Mouse (Mus musculus): Measurements from ENCODE around the gene Dcbld1. TPM values are rescaled to one million over a fixed set of nuclear protein-coding genes. Genes with fewer than 3 reads are reported as not detected.

Dcbld1 gene
- polyA plus RNA-seq, 1 experiment from 2014 or later: 34.1 TPM

GRCm38 (mm10) chr10:52232196-52233176 is 933 bp upstream of the Dcbld1 start:
- Histone ChIP-seq H3K36me3 (ENCODE audit: control insufficient read depth, insufficient read depth, low read length) (no peaks in the 10 kb centered on the region), H3K9me3 (ENCODE audit: control insufficient read depth, low read length) (no peaks in the 10 kb centered on the region), H3K4me2 (ENCODE audit: low read length) (peak overlapping the region; percentile 66), H3K4me3 (ENCODE audit: low read depth, low read length) (peak overlapping the region; percentile 76), H3K4me1 (replicated peaks; ENCODE audit: control insufficient read depth, insufficient read depth, low read length) (peaks cover 5% of the 10 kb centered on the region), H3K9ac (ENCODE audit: low read length) (no peak overlapping the region), H3K27ac (ENCODE audit: low read depth) (peak overlapping the region; percentile 58), H3K27me3 (replicated peaks; ENCODE audit: control insufficient read depth, insufficient read depth, low read length) (no peaks in the 10 kb centered on the region)
- DNase-seq (ENCODE audit: low spot score) (peak; percentile 76), ATAC-seq (replicated peaks; ENCODE audit: low FRiP score, low TSS enrichment, low read depth) (peak; percentile 73)
- 7% methylated on average over 21 of the region's 21 CpGs for WGBS

- Histone ChIP-seq H3K4me3 (ENCODE audit: low read depth, low read length) (peak overlapping the region; percentile 76), H3K36me3 (ENCODE audit: control insufficient read depth, insufficient read depth, low read length) (no peaks in the 10 kb centered on the region), H3K27me3 (replicated peaks; ENCODE audit: control insufficient read depth, insufficient read depth, low read length) (no peaks in the 10 kb centered on the region), H3K9me3 (ENCODE audit: control insufficient read depth, low read length) (no peaks in the 10 kb centered on the region), H3K4me2 (ENCODE audit: low read length) (peak overlapping the region; percentile 66), H3K9ac (ENCODE audit: low read length) (peak overlapping the region; percentile 76), H3K27ac (ENCODE audit: low read depth) (peak overlapping the region; percentile 78), H3K4me1 (replicated peaks; ENCODE audit: control insufficient read depth, insufficient read depth, low read length) (peaks cover 5% of the 10 kb centered on the region)
- DNase-seq (ENCODE audit: low spot score) (peak; percentile 83), ATAC-seq (replicated peaks; ENCODE audit: low FRiP score, low TSS enrichment, low read depth) (peak; percentile 24; the same call in 1 of the 2 replicates)
- under 1% methylated on average over 40 of the region's 40 CpGs for WGBS
Observed at GRCm38 (mm10) chr10:52233969-52234653, 692 bp downstream of the Dcbld1 start.

- Histone ChIP-seq H3K9me3 (ENCODE audit: control insufficient read depth, low read length) (no peaks in the 10 kb centered on the region), H3K9ac (ENCODE audit: low read length) (peak overlapping the region; percentile 76), H3K4me2 (ENCODE audit: low read length) (peak overlapping the region; percentile 66), H3K4me1 (replicated peaks; ENCODE audit: control insufficient read depth, insufficient read depth, low read length) (peaks cover 5% of the 10 kb centered on the region), H3K27ac (ENCODE audit: low read depth) (no peak overlapping the region), H3K27me3 (replicated peaks; ENCODE audit: control insufficient read depth, insufficient read depth, low read length) (no peaks in the 10 kb centered on the region), H3K36me3 (ENCODE audit: control insufficient read depth, insufficient read depth, low read length) (no peaks in the 10 kb centered on the region), H3K4me3 (ENCODE audit: low read depth, low read length) (peak overlapping the region; percentile 76)
- ATAC-seq (replicated peaks; ENCODE audit: low FRiP score, low TSS enrichment, low read depth) (no peak), DNase-seq (ENCODE audit: low spot score) (no peak)
- 10% methylated on average over 7 of the region's 7 CpGs for WGBS
Observed at GRCm38 (mm10) chr10:52234654-52234981, 1.2 kb downstream of the Dcbld1 start.

- H3K9ac ChIP-seq (ENCODE audit: low read length): no peak overlapping the region
- WGBS: 79% methylated on average over 5 of the region's 5 CpGs
- H3K4me2 ChIP-seq (ENCODE audit: low read length): peak overlapping the region; percentile 66
- DNase-seq (ENCODE audit: low spot score) (no peak), ATAC-seq (replicated peaks; ENCODE audit: low FRiP score, low TSS enrichment, low read depth) (no peak)
- peak overlapping the region; percentile 76 for H3K4me3 ChIP-seq (ENCODE audit: low read depth, low read length)
- H3K9me3 ChIP-seq (ENCODE audit: control insufficient read depth, low read length): no peaks in the 10 kb centered on the region
- H3K4me1 ChIP-seq (replicated peaks; ENCODE audit: control insufficient read depth, insufficient read depth, low read length): peaks cover 5% of the 10 kb centered on the region
- H3K27ac ChIP-seq (ENCODE audit: low read depth): no peak overlapping the region
- H3K36me3 ChIP-seq (ENCODE audit: control insufficient read depth, insufficient read depth, low read length): no peaks in the 10 kb centered on the region
- no peaks in the 10 kb centered on the region for H3K27me3 ChIP-seq (replicated peaks; ENCODE audit: control insufficient read depth, insufficient read depth, low read length)
Observed at GRCm38 (mm10) chr10:52235461-52235860, 2.0 kb downstream of the Dcbld1 start.

- no peaks in the 10 kb centered on the region for H3K36me3 ChIP-seq (ENCODE audit: control insufficient read depth, insufficient read depth, low read length)
- no peaks in the 10 kb centered on the region for H3K9me3 ChIP-seq (ENCODE audit: control insufficient read depth, low read length)
- no peak for ATAC-seq (replicated peaks; ENCODE audit: low FRiP score, low TSS enrichment, low read depth)
- no peak overlapping the region for H3K27ac ChIP-seq (ENCODE audit: low read depth)
- H3K4me1 ChIP-seq (replicated peaks; ENCODE audit: control insufficient read depth, insufficient read depth, low read length): peaks cover 5% of the 10 kb centered on the region; the same call in 1 of the 2 replicates
- H3K9ac ChIP-seq (ENCODE audit: low read length): no peak overlapping the region
- no peak for DNase-seq (ENCODE audit: low spot score)
- no peak overlapping the region for H3K4me2 ChIP-seq (ENCODE audit: low read length)
- H3K27me3 ChIP-seq (replicated peaks; ENCODE audit: control insufficient read depth, insufficient read depth, low read length): no peaks in the 10 kb centered on the region
- WGBS: 76% methylated on average over 5 of the region's 5 CpGs
- H3K4me3 ChIP-seq (ENCODE audit: low read depth, low read length): no peak overlapping the region
Observed at GRCm38 (mm10) chr10:52242015-52242414, 8.6 kb downstream of the Dcbld1 start.

GRCm38 (mm10) chr10:52242680-52243323 is 9.4 kb downstream of the Dcbld1 start:
- Histone ChIP-seq H3K36me3 (ENCODE audit: control insufficient read depth, insufficient read depth, low read length) (no peaks in the 10 kb centered on the region), H3K4me3 (ENCODE audit: low read depth, low read length) (no peak overlapping the region), H3K9ac (ENCODE audit: low read length) (no peak overlapping the region), H3K27ac (ENCODE audit: low read depth) (no peak overlapping the region), H3K9me3 (ENCODE audit: control insufficient read depth, low read length) (no peaks in the 10 kb centered on the region), H3K4me2 (ENCODE audit: low read length) (no peak overlapping the region), H3K27me3 (replicated peaks; ENCODE audit: control insufficient read depth, insufficient read depth, low read length) (no peaks in the 10 kb centered on the region), H3K4me1 (replicated peaks; ENCODE audit: control insufficient read depth, insufficient read depth, low read length) (peaks cover 5% of the 10 kb centered on the region; the same call in 1 of the 2 replicates)
- WGBS: 48% methylated on average over 7 of the region's 7 CpGs
- ATAC-seq (replicated peaks; ENCODE audit: low FRiP score, low TSS enrichment, low read depth): no peak
- no peak for DNase-seq (ENCODE audit: low spot score)

GRCm38 (mm10) chr10:52246207-52246606 is 12.8 kb downstream of the Dcbld1 start:
- H3K9me3 ChIP-seq (ENCODE audit: control insufficient read depth, low read length): no peaks in the 10 kb centered on the region

GRCm38 (mm10) chr10:52252240-52252639 is 18.8 kb downstream of the Dcbld1 start:
- WGBS: 89% methylated on average over 1 of the region's 1 CpGs

More at GRCm38 (mm10) chr10:52246207-52246606, 12.8 kb downstream of the Dcbld1 start:
- peaks cover 5% of the 10 kb centered on the region; the same call in 1 of the 2 replicates for H3K4me1 ChIP-seq (replicated peaks; ENCODE audit: control insufficient read depth, insufficient read depth, low read length)
- 94% methylated on average over 3 of the region's 3 CpGs for WGBS
- DNase-seq (ENCODE audit: low spot score): no peak
- ATAC-seq (replicated peaks; ENCODE audit: low FRiP score, low TSS enrichment, low read depth): no peak
- H3K4me3 ChIP-seq (ENCODE audit: low read depth, low read length): no peak overlapping the region
- no peak overlapping the region for H3K4me2 ChIP-seq (ENCODE audit: low read length)
- no peak overlapping the region for H3K27ac ChIP-seq (ENCODE audit: low read depth)
- H3K27me3 ChIP-seq (replicated peaks; ENCODE audit: control insufficient read depth, insufficient read depth, low read length): no peaks in the 10 kb centered on the region
- no peaks in the 10 kb centered on the region for H3K36me3 ChIP-seq (ENCODE audit: control insufficient read depth, insufficient read depth, low read length)
- H3K9ac ChIP-seq (ENCODE audit: low read length): no peak overlapping the region

More at GRCm38 (mm10) chr10:52252240-52252639, 18.8 kb downstream of the Dcbld1 start:
- Histone ChIP-seq H3K4me1 (replicated peaks; ENCODE audit: control insufficient read depth, insufficient read depth, low read length) (no peaks in the 10 kb centered on the region), H3K27me3 (replicated peaks; ENCODE audit: control insufficient read depth, insufficient read depth, low read length) (no peaks in the 10 kb centered on the region), H3K9me3 (ENCODE audit: control insufficient read depth, low read length) (no peaks in the 10 kb centered on the region), H3K4me2 (ENCODE audit: low read length) (no peak overlapping the region), H3K9ac (ENCODE audit: low read length) (no peak overlapping the region), H3K4me3 (ENCODE audit: low read depth, low read length) (no peak overlapping the region), H3K36me3 (ENCODE audit: control insufficient read depth, insufficient read depth, low read length) (no peaks in the 10 kb centered on the region), H3K27ac (ENCODE audit: low read depth) (no peak overlapping the region)
- DNase-seq (ENCODE audit: low spot score) (no peak), ATAC-seq (replicated peaks; ENCODE audit: low FRiP score, low TSS enrichment, low read depth) (no peak)
